Comparison of ENCODE assay signal across 28 mouse cellular contexts in the genomic region with DNA sequence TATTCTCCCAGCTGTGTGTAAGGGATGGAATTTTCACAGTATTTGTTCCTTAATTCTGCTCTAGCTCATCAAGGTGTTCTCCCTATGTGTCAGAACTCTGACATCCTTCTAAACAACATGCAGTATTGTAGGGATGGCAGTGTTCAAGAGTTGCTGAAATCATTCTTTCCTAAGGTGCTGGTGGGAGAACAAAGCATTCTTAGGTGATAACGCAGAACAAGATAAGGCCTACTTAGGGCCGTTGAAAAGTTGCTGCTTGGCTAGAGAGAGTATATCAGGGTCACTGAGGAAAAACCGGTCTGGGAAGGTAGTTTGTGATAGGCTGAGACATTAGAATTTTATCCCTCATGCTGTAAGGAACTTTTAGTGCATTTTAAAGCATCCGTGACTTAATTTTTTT. TPM values are rescaled to one million over a fixed set of nuclear protein-coding genes. Genes with fewer than 3 reads are reported as not detected.
A peak's percentile ranks its signal among the peaks of the same experiment; 100 is the strongest.
DNase-seq lines count a peak whose midpoint lies in the region; ATAC-seq and TF ChIP-seq lines count a peak whose summit lies in the region.
"Had no signal": no experiment of that assay in that cellular context is flagged by ENCODE, and none has a peak within 500 bp of the region (broad histone marks: within the 10 kb centered on the region; RNA-seq: fewer than 3 reads in every experiment).

No protein-coding gene starts in this region.

- no peak overlapping the region for H3K9ac ChIP-seq in liver, embryonic 13.5 days
- no peak overlapping the region for H3K9ac ChIP-seq in stomach, embryonic 15.5 days
- H3K9ac ChIP-seq in stomach, postnatal 0 days (ENCODE audit: low read length): no peak overlapping the region
- no peak overlapping the region for H3K9ac ChIP-seq in intestine, embryonic 16.5 days (ENCODE audit: low read depth, low read length)
- H3K9ac ChIP-seq: embryonic facial prominence, embryonic 13.5 days; forebrain, embryonic 13.5 days; hindbrain, embryonic 12.5 days; hindbrain, embryonic 15.5 days had no signal

- DNase-seq in liver, embryonic 13.5 days: no peak
- no peak for DNase-seq in liver
- DNase-seq in stomach, postnatal 0 days (ENCODE audit: low spot score): no peak
- no peak for DNase-seq in heart, adult 18-20 months
- DNase-seq: adrenal gland, adult 8-10 months; adrenal gland, postnatal 25 days; B cell, adult 2 months; cerebellum, adult 11-12 months; cerebellum, adult 8-10 months; cerebellum, postnatal 10 days; cerebellum, postnatal 36 days; embryo, embryonic 11 days; gastrocnemius, postnatal 10 days; gastrocnemius, postnatal 36 days had no signal

- peaks cover 3% of the 10 kb centered on the region for H3K4me1 ChIP-seq in liver, embryonic 13.5 days (replicated peaks)
- H3K4me1 ChIP-seq in stomach, embryonic 15.5 days: no peaks in the 10 kb centered on the region
- no peaks in the 10 kb centered on the region for H3K4me1 ChIP-seq in stomach, postnatal 0 days (replicated peaks; ENCODE audit: control insufficient read depth, insufficient read depth)
- H3K4me1 ChIP-seq in intestine, embryonic 16.5 days (ENCODE audit: control insufficient read depth, insufficient read depth, low read length): no peaks in the 10 kb centered on the region
- H3K4me1 ChIP-seq: embryonic facial prominence, embryonic 10.5 days; embryonic facial prominence, embryonic 13.5 days; forebrain, embryonic 13.5 days; hindbrain, embryonic 12.5 days had no signal

- 30% methylated on average over 4 of the region's 4 CpGs for WGBS in liver, embryonic 13.5 days (ENCODE audit: insufficient replicate concordance)
- 57% methylated on average over 4 of the region's 4 CpGs for WGBS in stomach, embryonic 15.5 days
- 49% methylated on average over 4 of the region's 4 CpGs for WGBS in stomach, postnatal 0 days
- 55% methylated on average over 4 of the region's 4 CpGs for WGBS in intestine, embryonic 16.5 days

- ATAC-seq in liver, embryonic 13.5 days (ENCODE audit: low read depth): peak; percentile 48; the same call in 1 of the 2 replicates
- peak; percentile 70 for ATAC-seq in stomach, embryonic 15.5 days (ENCODE audit: insufficient read depth, low FRiP score, low read depth)
- no peak for ATAC-seq in stomach, postnatal 0 days (ENCODE audit: low FRiP score, low TSS enrichment)
- ATAC-seq in intestine, embryonic 16.5 days: 0 out of 2 replicates have a peak, but pooled peaks have one; percentile 44
- ATAC-seq in inflammation-experienced regulatory T-cells, adult 6 months: no peak
- ATAC-seq: activated CD4-positive, CD25-positive, alpha-beta regulatory T cell, adult 4 months; forebrain, embryonic 13.5 days; forebrain, embryonic 16.5 days had no signal

- no peak overlapping the region for H3K4me3 ChIP-seq in liver, embryonic 13.5 days (replicated peaks)
- H3K4me3 ChIP-seq in stomach, embryonic 15.5 days (replicated peaks): no peak overlapping the region
- no peak overlapping the region for H3K4me3 ChIP-seq in stomach, postnatal 0 days (ENCODE audit: low read depth, low read length)
- no peak overlapping the region for H3K4me3 ChIP-seq in intestine, embryonic 16.5 days (ENCODE audit: low read length)
- H3K4me3 ChIP-seq: embryonic facial prominence, embryonic 10.5 days; embryonic facial prominence, embryonic 13.5 days; erythroblast, embryonic 14.5 days; forebrain, embryonic 13.5 days; hindbrain, embryonic 12.5 days; hindbrain, embryonic 15.5 days had no signal

- TF ChIP-seq CTCF in stomach, postnatal 0 days (IDR thresholded peaks at IDR 0.05; ENCODE audit: low read depth): no peak

- no peaks in the 10 kb centered on the region for H3K9me3 ChIP-seq in liver, embryonic 13.5 days (replicated peaks)
- H3K9me3 ChIP-seq in stomach, embryonic 15.5 days: no peaks in the 10 kb centered on the region
- no peaks in the 10 kb centered on the region for H3K9me3 ChIP-seq in stomach, postnatal 0 days (ENCODE audit: control insufficient read depth, low read length)
- H3K9me3 ChIP-seq in intestine, embryonic 16.5 days (ENCODE audit: control insufficient read depth, low read length): no peaks in the 10 kb centered on the region
- H3K9me3 ChIP-seq: embryonic facial prominence, embryonic 10.5 days; embryonic facial prominence, embryonic 13.5 days; forebrain, embryonic 13.5 days; hindbrain, embryonic 12.5 days; hindbrain, embryonic 15.5 days had no signal

- H3K4me2 ChIP-seq in liver, embryonic 13.5 days: no peak overlapping the region
- no peak overlapping the region for H3K4me2 ChIP-seq in stomach, embryonic 15.5 days
- H3K4me2 ChIP-seq in stomach, postnatal 0 days (replicated peaks; ENCODE audit: low read depth): no peak overlapping the region
- H3K4me2 ChIP-seq in intestine, embryonic 16.5 days (ENCODE audit: low read depth, low read length): no peak overlapping the region
- H3K4me2 ChIP-seq: embryonic facial prominence, embryonic 13.5 days; forebrain, embryonic 13.5 days; heart, embryonic 11.5 days; hindbrain, embryonic 12.5 days; hindbrain, embryonic 15.5 days had no signal

- no peaks in the 10 kb centered on the region for H3K36me3 ChIP-seq in liver, embryonic 13.5 days
- H3K36me3 ChIP-seq in stomach, embryonic 15.5 days: no peaks in the 10 kb centered on the region
- H3K36me3 ChIP-seq in stomach, postnatal 0 days (ENCODE audit: control insufficient read depth, insufficient read depth, low read length): no peaks in the 10 kb centered on the region; the same call in 1 of the 2 replicates
- H3K36me3 ChIP-seq in intestine, embryonic 16.5 days (ENCODE audit: control insufficient read depth, insufficient read depth, low read length): no peaks in the 10 kb centered on the region
- H3K36me3 ChIP-seq: embryonic facial prominence, embryonic 10.5 days had no signal

- no peak for TF ChIP-seq EP300 in stomach, postnatal 0 days (optimal IDR thresholded peaks at IDR 0.05)

- no peaks in the 10 kb centered on the region for H3K27me3 ChIP-seq in liver, embryonic 13.5 days
- no peaks in the 10 kb centered on the region for H3K27me3 ChIP-seq in stomach, embryonic 15.5 days (replicated peaks)
- no peaks in the 10 kb centered on the region for H3K27me3 ChIP-seq in stomach, postnatal 0 days (ENCODE audit: control insufficient read depth, insufficient read depth, low read length)
- H3K27me3 ChIP-seq in intestine, embryonic 16.5 days (replicated peaks; ENCODE audit: control insufficient read depth, insufficient read depth, low read length): no peaks in the 10 kb centered on the region
- H3K27me3 ChIP-seq: CH12.LX; embryonic facial prominence, embryonic 13.5 days; forebrain, embryonic 13.5 days; hindbrain, embryonic 12.5 days; hindbrain, embryonic 15.5 days had no signal

- H3K27ac ChIP-seq in liver, embryonic 13.5 days: no peak overlapping the region
- H3K27ac ChIP-seq in stomach, embryonic 15.5 days: no peak overlapping the region
- no peak overlapping the region for H3K27ac ChIP-seq in stomach, postnatal 0 days (replicated peaks)
- no peak overlapping the region for H3K27ac ChIP-seq in intestine, embryonic 16.5 days (ENCODE audit: low read length)
- H3K27ac ChIP-seq: embryonic facial prominence, embryonic 10.5 days; embryonic facial prominence, embryonic 13.5 days; forebrain, embryonic 13.5 days; hindbrain, embryonic 12.5 days; hindbrain, embryonic 15.5 days had no signal

RNA-seq across cellular contexts. Expression of gene Gm45062, which starts 17.2 kb away (rescaled TPM):
- 1.4 and 1.5 TPM in 2 replicates for polyA plus RNA-seq in liver, embryonic 13.5 days (2015; fragmentation: Nextera tagmentation; extraction: Ambion mirVana)
- polyA plus RNA-seq in stomach, embryonic 15.5 days (2015; fragmentation: Nextera tagmentation; extraction: Ambion mirVana): 8.7 and 9.7 TPM in 2 replicates
- polyA plus RNA-seq in stomach, postnatal 0 days (2015; fragmentation: Nextera tagmentation; extraction: Ambion mirVana): 1.9 and 2.3 TPM in 2 replicates
- 5.6 and 6.2 TPM in 2 replicates for polyA plus RNA-seq in intestine, embryonic 16.5 days (2015; fragmentation: Nextera tagmentation; extraction: Ambion mirVana)
- 10 to 100 TPM; 42.7 to 55.6 (median 46.5) TPM for polyA plus RNA-seq in inflammation-experienced regulatory T-cells, adult 6 months (2017; shearing (Covaris generic))
- total RNA-seq in heart, adult 18-20 months (2021): not detected
- total RNA-seq: adrenal gland, postnatal 25 days; gastrocnemius, postnatal 10 days; gastrocnemius, postnatal 36 days; heart, postnatal 25 days had no signal
- polyA plus RNA-seq: erythroblast, embryonic 14.5 days had no signal

RNA-seq across cellular contexts. Expression of gene Umad1, which starts 17.3 kb away (rescaled TPM):
- polyA plus RNA-seq in liver, embryonic 13.5 days (2015; fragmentation: Nextera tagmentation; extraction: Ambion mirVana): 15.7 and 19.9 TPM in 2 replicates
- 25.7 and 29.5 TPM in 2 replicates for polyA plus RNA-seq in stomach, embryonic 15.5 days (2015; fragmentation: Nextera tagmentation; extraction: Ambion mirVana)
- 17.9 and 18.8 TPM in 2 replicates for polyA plus RNA-seq in stomach, postnatal 0 days (2015; fragmentation: Nextera tagmentation; extraction: Ambion mirVana)
- polyA plus RNA-seq in intestine, embryonic 16.5 days (2015; fragmentation: Nextera tagmentation; extraction: Ambion mirVana): 27.0 and 29.4 TPM in 2 replicates
- polyA plus RNA-seq in inflammation-experienced regulatory T-cells, adult 6 months (2017; shearing (Covaris generic)): 10 to 100 TPM in 1 of 3 experiments, 1 to 10 TPM in 2; 9.2 to 21.0 (median 9.5) TPM
- total RNA-seq in heart, adult 18-20 months (2021): 10 to 100 TPM; 12.5 to 13.6 TPM

RNA-seq across cellular contexts. Expression of gene Rpa3, which starts 17.5 kb away (rescaled TPM):
- polyA plus RNA-seq in liver, embryonic 13.5 days (2015; fragmentation: Nextera tagmentation; extraction: Ambion mirVana): 127 and 158 TPM in 2 replicates
- 153 and 172 TPM in 2 replicates for polyA plus RNA-seq in stomach, embryonic 15.5 days (2015; fragmentation: Nextera tagmentation; extraction: Ambion mirVana)
- 96.9 and 99.5 TPM in 2 replicates for polyA plus RNA-seq in stomach, postnatal 0 days (2015; fragmentation: Nextera tagmentation; extraction: Ambion mirVana)
- polyA plus RNA-seq in intestine, embryonic 16.5 days (2015; fragmentation: Nextera tagmentation; extraction: Ambion mirVana): 119 and 126 TPM in 2 replicates
- 100 to 1,000 TPM in 1 of 3 experiments, 10 to 100 TPM in 2; 69.5 to 141 (median 72.2) TPM for polyA plus RNA-seq in inflammation-experienced regulatory T-cells, adult 6 months (2017; shearing (Covaris generic))
- 10 to 100 TPM; 19.6 to 22.8 TPM for total RNA-seq in heart, adult 18-20 months (2021)

Comparison
In these comparisons a context has a peak if more than half of its experiments do, and no peak if none do; other contexts are left out.
1. ATAC-seq: peak in liver, embryonic 13.5 days (single experiment), stomach, embryonic 15.5 days (single experiment) and intestine, embryonic 16.5 days (single experiment); none in stomach, postnatal 0 days (single experiment) and inflammation-experienced regulatory T-cells, adult 6 months (single experiment).